Mouse (Mus musculus) gastrocnemius, postnatal 10 days (tissue): ENCODE data around the gene Olfr726. TPM values are rescaled to one million over a fixed set of nuclear protein-coding genes. Genes with fewer than 3 reads are reported as not detected.
A peak's percentile ranks its signal among the peaks of the same experiment; 100 is the strongest.

Source experiments
- DNase-seq: peaks from one replicate; pipeline ENCODE4 v3.0.0; 2021; ENCODE audit warnings: mixed read lengths
- long read RNA-seq, 2 experiments: library from polyadenylated mRNA; stranded (forward); transcript quantifications; one replicate each; pipeline ENCODE4 v2.0.0; 2021
- total RNA-seq, 2 experiments: library from RNA; stranded (reverse); gene quantifications; 2 replicates each; pipeline ENCODE4 v1.2.3; 2021

The Olfr726 gene
- not detected for total RNA-seq
- long read RNA-seq, experiment 1 = 0 reads
- long read RNA-seq, experiment 2 = 0 reads

DNA sequence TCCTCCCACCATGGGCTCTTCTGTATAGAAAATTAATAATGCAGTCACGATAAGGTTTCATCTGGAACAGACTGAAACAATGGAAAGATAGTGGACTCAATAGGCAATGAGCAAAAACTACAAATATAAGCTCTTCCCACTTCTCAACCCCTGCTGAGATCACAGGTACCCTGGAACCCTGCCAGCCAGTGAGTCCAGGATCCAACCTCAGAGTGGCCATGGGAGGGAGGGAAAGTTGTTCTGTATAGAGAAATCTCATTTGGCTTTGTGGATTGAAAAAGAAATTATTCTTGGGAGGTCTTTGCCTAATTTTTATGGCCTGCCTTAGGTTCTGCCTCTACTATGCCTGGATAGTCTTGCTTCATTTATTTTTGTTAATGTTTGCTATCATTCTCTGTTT, at the start of gene Olfr726:
TSS of gene Olfr726 (minus strand) at position 101 of the 400 bp plus-strand sequence.
- no peak for DNase-seq

DNA sequence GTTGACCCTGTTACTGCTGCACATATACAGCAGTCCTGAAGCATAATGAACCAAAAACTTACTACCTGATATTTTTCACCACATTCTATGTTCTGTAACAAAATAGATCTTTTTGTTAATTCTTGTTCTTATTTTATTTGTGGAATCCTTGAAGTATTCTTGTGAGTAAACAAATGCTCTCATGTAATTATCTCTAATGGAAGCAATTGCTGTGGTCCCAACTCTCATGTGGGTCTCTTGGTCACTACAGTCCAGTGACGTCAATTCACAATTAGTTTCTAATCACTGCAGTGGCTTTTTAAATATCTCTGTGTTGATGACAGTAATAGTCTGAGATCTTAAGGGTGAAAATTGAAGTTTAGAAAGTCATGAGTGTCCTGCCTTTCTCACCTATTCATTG, 32.1 kb upstream of the Olfr726 start, which contains the start of gene Olfr727:
TSS of gene Olfr727 (plus strand) at position 301 of the 400 bp plus-strand sequence.
- DNase-seq = no peak

GRCm38 (mm10) chr14:50062733-50063104, 28.0 kb downstream of the Olfr726 start:
- no peak for DNase-seq

GRCm38 (mm10) chr14:50061955-50062732, 28.6 kb downstream of the Olfr726 start:
- peak; percentile 41 for DNase-seq

- peak; percentile 5 for DNase-seq
Measured at GRCm38 (mm10) chr14:50061590-50061954, 29.2 kb downstream of the Olfr726 start.

- DNase-seq = no peak
Measured at GRCm38 (mm10) chr14:50061179-50061578, 29.6 kb downstream of the Olfr726 start.

DNA sequence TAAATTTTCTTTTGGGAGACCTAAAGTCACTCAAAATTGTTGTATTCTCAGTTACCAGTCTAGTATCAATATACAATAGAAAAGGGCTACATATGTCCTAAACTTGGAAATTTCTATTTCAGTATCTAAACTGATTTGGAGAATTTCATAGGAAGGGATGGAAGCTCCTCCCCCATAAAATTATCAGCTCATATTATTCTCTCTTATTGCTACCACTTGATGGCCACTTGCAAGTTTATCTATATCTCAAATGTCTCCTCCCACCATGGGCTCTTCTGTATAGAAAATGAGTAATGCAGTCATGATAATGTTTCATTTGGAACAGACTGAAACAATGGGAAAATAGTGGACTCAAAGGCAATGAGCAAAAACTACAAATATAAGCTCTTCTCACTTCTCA, 50.5 kb downstream of the Olfr726 start, which contains the start of gene Olfr725:
TSS of gene Olfr725 (minus strand) at position 101 of the 400 bp plus-strand sequence.
- DNase-seq = no peak

Other genes with a start within 250 kb of the Olfr726 start
- gene Olfr722, start 189.0 kb downstream of the Olfr726 start, total RNA-seq = not detected
- gene Olfr723, start 159.2 kb downstream of the Olfr726 start, total RNA-seq = not detected
- not detected for gene Olfr724, start 127.7 kb downstream of the Olfr726 start, total RNA-seq
- not detected for gene Olfr725, start 50.6 kb downstream of the Olfr726 start, total RNA-seq
- not detected for gene Olfr727, start 32.2 kb upstream of the Olfr726 start, total RNA-seq
- gene Olfr728, start 51.7 kb upstream of the Olfr726 start, total RNA-seq = not detected
- not detected for gene Olfr729, start 62.0 kb upstream of the Olfr726 start, total RNA-seq
- not detected for gene Olfr730, start 97.2 kb upstream of the Olfr726 start, total RNA-seq
- not detected for gene Olfr731, start 150.9 kb upstream of the Olfr726 start, total RNA-seq
- not detected for gene Olfr732, start 193.3 kb upstream of the Olfr726 start, total RNA-seq
- not detected for gene Olfr733, start 210.6 kb upstream of the Olfr726 start, total RNA-seq
- not detected for gene Olfr734, start 235.8 kb upstream of the Olfr726 start, total RNA-seq